Mouse (Mus musculus) hindbrain, embryonic 12.5 days (tissue): Measurements from ENCODE around the gene Ctdnep1. TPM values are rescaled to one million over a fixed set of nuclear protein-coding genes. Genes with fewer than 3 reads are reported as not detected.

Source experiments
- ATAC-seq: fragments of 200-750 bp; cut with Nextera tagmentation; 2 replicates; pipeline ENCODE4 v1.8.0; 2017; ENCODE audit warnings: moderate TSS enrichment; ENCODE audit not compliant: low FRiP score
- H3K27ac ChIP-seq: fragments of 300-500 bp; sonication (generic); 2 replicates; pipeline ENCODE4 v1.5.1; 2016; ENCODE audit warnings: mild to moderate bottlenecking
- H3K27me3 ChIP-seq: fragments of 300-500 bp; sonication (generic); 2 replicates; pipeline ENCODE4 v1.6.1; 2016; ENCODE audit warnings: mild to moderate bottlenecking
- H3K36me3 ChIP-seq: fragments of 300-500 bp; sonication (generic); 2 replicates; pipeline ENCODE4 v1.6.1; 2016; ENCODE audit warnings: mild to moderate bottlenecking
- H3K4me1 ChIP-seq: fragments of 300-500 bp; sonication (generic); 2 replicates; pipeline ENCODE4 v1.6.1; 2016
- H3K4me2 ChIP-seq: fragments of 300-500 bp; sonication (generic); replicated peaks from 2 replicates; pipeline ENCODE4 v1.6.1; 2016; ENCODE audit warnings: mild to moderate bottlenecking
- H3K4me3 ChIP-seq: fragments of 300-500 bp; sonication (generic); 2 replicates; pipeline ENCODE4 v1.5.1; 2016; ENCODE audit warnings: mild to moderate bottlenecking
- H3K9ac ChIP-seq: fragments of 300-500 bp; sonication (generic); 2 replicates; pipeline ENCODE4 v1.6.1; 2016; ENCODE audit warnings: mild to moderate bottlenecking, moderate library complexity
- H3K9me3 ChIP-seq: fragments of 300-500 bp; sonication (generic); replicated peaks from 2 replicates; pipeline ENCODE4 v1.6.1; 2016; ENCODE audit warnings: mild to moderate bottlenecking
- WGBS: fragments of 180-500 bp; shearing (Covaris S2); methylation state at CpG from one replicate; pipeline ENCODE4 v1.1.7; 2016; 5-methylcytosine and 5-hydroxymethylcytosine counted together
- polyA plus RNA-seq: library from polyadenylated mRNA; unstranded; fragments of >200 nt; fragmentation: Nextera tagmentation; extraction: Ambion mirVana; gene quantifications from 2 replicates; pipeline ENCODE4 v1.2.1, GENCODE M21; 2016

The Ctdnep1 gene
- polyA plus RNA-seq, 1 experiment from 2014 or later: 26.1 TPM

- WGBS: 64% methylated on average over 5 of the region's 5 CpGs
Observed at GRCm38 (mm10) chr11:69939181-69939580, 41.8 kb upstream of the Ctdnep1 start.

GRCm38 (mm10) chr11:69939731-69940130 lies 41.2 kb upstream of the Ctdnep1 start:
- Histone ChIP-seq H3K27me3 (peaks cover 53% of the 10 kb centered on the region), H3K4me3 (no peak overlapping the region), H3K9ac (no peak overlapping the region), H3K9me3 (no peaks in the 10 kb centered on the region), H3K36me3 (no peaks in the 10 kb centered on the region), H3K4me2 (no peak overlapping the region), H3K4me1 (peaks cover 16% of the 10 kb centered on the region), H3K27ac (no peak overlapping the region)
- ATAC-seq: no peak
- 96% methylated on average over 17 of the region's 17 CpGs for WGBS

More at GRCm38 (mm10) chr11:69939181-69939580, 41.8 kb upstream of the Ctdnep1 start:
- H3K27ac ChIP-seq: no peak overlapping the region
- H3K9ac ChIP-seq: no peak overlapping the region
- H3K4me2 ChIP-seq: no peak overlapping the region
- no peak overlapping the region for H3K4me3 ChIP-seq
- H3K27me3 ChIP-seq: peaks cover 56% of the 10 kb centered on the region
- no peaks in the 10 kb centered on the region for H3K36me3 ChIP-seq
- no peak for ATAC-seq
- peaks cover 16% of the 10 kb centered on the region for H3K4me1 ChIP-seq
- H3K9me3 ChIP-seq: no peaks in the 10 kb centered on the region

- Histone ChIP-seq H3K27me3 (peaks cover 42% of the 10 kb centered on the region), H3K9ac (no peak overlapping the region), H3K4me2 (no peak overlapping the region), H3K27ac (no peak overlapping the region), H3K9me3 (no peaks in the 10 kb centered on the region), H3K36me3 (no peaks in the 10 kb centered on the region), H3K4me3 (no peak overlapping the region), H3K4me1 (peaks cover 13% of the 10 kb centered on the region)
- 84% methylated on average over 4 of the region's 4 CpGs for WGBS
- ATAC-seq: no peak
Observed at GRCm38 (mm10) chr11:69940962-69941361, 40.0 kb upstream of the Ctdnep1 start.

- H3K4me1 ChIP-seq: peaks cover 16% of the 10 kb centered on the region
- WGBS: 77% methylated on average over 13 of the region's 13 CpGs
- no peak overlapping the region for H3K4me3 ChIP-seq
- no peak overlapping the region for H3K27ac ChIP-seq
- H3K36me3 ChIP-seq: no peaks in the 10 kb centered on the region
- no peaks in the 10 kb centered on the region for H3K27me3 ChIP-seq
- H3K9ac ChIP-seq: no peak overlapping the region
- H3K4me2 ChIP-seq: no peak overlapping the region
- no peak for ATAC-seq
- no peaks in the 10 kb centered on the region for H3K9me3 ChIP-seq
Observed at GRCm38 (mm10) chr11:69945216-69945615, 35.7 kb upstream of the Ctdnep1 start.

GRCm38 (mm10) chr11:69945997-69946891 lies 34.7 kb upstream of the Ctdnep1 start:
- Histone ChIP-seq H3K4me2 (peak overlapping the region; percentile 57; the same call in 1 of the 2 replicates), H3K4me3 (peak overlapping the region; percentile 43; the same call in 1 of the 2 replicates), H3K27me3 (no peaks in the 10 kb centered on the region), H3K27ac (no peak overlapping the region), H3K4me1 (peaks cover 13% of the 10 kb centered on the region), H3K36me3 (no peaks in the 10 kb centered on the region), H3K9ac (no peak overlapping the region), H3K9me3 (no peaks in the 10 kb centered on the region)
- 91% methylated on average over 18 of the region's 18 CpGs for WGBS
- ATAC-seq: no peak

DNA sequence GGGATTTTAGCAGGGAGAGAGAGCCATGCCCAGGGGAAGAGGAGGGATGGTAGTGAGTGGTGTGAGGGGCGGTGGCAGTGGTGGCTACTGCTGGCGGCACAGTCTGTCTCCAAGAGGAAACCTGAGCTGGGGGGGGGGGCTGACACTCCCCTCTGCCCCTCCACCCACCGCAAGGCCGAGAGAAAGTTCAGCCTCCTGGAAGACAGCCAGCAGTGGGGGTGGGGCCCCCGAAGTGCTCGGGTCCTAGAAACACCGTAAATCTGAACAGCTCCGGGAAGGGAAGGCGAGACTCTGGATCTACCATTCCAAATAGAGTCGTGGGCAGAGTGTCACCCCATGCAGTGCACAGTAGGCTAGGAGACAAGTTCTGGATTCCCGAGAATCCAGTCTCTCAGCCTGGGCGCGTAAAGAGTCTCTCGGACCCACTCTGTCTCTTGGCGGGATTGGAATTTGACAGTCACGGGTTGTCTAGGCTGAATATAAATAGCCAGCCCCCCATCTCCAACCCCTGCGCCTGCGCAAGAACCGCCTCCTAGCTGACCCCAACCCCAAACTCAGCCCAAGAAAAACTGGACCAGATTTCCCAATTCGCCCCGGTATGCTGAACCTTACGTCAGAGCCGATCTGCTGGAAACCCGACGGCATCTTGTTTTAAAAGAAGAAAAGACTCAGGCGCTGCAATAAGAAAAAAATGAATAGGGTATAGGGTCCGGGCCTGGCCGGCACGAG lies 33.5 kb upstream of the Ctdnep1 start:
- Histone ChIP-seq H3K4me3 (peak overlapping the region; percentile 43), H3K36me3 (no peaks in the 10 kb centered on the region), H3K27me3 (peaks cover 5% of the 10 kb centered on the region; the same call in 1 of the 2 replicates), H3K4me2 (peak overlapping the region; percentile 57), H3K9ac (peak overlapping the region; percentile 46), H3K27ac (peak overlapping the region; percentile 72), H3K4me1 (peaks cover 13% of the 10 kb centered on the region), H3K9me3 (no peaks in the 10 kb centered on the region)
- ATAC-seq: peak; percentile 38
- 4% methylated on average over 29 of the region's 29 CpGs for WGBS

DNA sequence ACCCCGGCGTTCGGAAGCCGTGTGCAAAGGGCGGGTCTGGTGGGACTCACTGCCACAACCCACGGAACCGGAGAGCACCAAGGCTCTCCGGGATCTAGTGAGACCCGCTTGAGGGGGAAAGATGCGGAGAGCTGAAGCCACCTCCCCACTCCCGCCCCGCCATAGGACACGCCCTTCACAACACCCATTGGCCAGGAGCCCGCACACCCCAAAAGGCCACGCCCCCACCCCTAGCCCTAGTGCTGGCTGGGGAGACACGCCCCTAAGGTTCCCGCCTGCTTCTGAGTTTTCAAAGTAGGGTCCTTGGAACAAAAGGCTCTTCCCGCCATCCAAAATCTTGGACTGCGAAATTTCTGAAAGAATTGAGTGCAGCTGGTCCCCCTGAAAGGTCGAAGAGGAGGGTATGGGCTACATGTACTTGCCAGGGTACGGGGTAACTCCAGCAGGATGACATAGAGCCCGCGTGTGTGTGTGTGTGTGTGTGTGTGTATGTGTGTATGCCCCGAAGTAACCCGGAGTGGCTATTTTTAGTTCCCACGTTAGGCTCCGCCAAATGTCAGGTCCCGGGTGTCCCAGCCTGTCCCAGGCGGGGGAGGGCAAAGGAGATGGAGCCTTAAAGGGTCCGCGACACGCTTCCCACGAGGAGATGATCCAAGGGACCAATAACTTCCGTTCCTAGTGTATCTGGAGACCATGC lies 32.7 kb upstream of the Ctdnep1 start, which contains the start of gene Slc2a4:
Gene Slc2a4 (minus strand): TSS at position 123 of the 697 bp plus-strand sequence.
- Histone ChIP-seq H3K4me1 (peaks cover 13% of the 10 kb centered on the region), H3K4me3 (peak within 1 kb of the TSS; percentile 43), H3K36me3 (no peaks in the 10 kb centered on the region), H3K27ac (peak within 1 kb of the TSS; percentile 72), H3K9ac (peak within 1 kb of the TSS; percentile 46), H3K27me3 (peaks cover 6% of the 10 kb centered on the region; the same call in 1 of the 2 replicates), H3K9me3 (no peaks in the 10 kb centered on the region), H3K4me2 (peak within 1 kb of the TSS; percentile 57)
- under 1% methylated on average over 34 of the region's 34 CpGs for WGBS
- ATAC-seq: peak; percentile 93

DNA sequence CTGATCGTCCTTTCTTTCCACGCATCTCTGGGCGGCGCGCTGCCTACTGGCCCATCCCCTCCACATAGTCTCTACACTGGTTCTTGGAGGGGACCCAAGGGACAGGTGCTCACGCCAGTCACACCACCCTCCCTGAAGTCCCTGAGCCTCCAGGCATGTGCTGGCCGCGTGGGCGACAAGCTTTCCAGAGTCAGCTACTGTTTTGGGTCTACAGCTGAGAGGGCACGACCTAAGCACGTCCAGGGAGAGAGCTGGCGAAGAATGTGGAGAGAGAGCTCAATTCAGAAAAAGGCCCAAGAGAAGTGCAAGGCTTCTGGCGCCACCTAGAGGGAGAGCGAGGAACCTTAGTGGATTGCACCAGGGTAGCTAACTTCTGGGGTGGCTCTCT lies 32.2 kb upstream of the Ctdnep1 start:
- Histone ChIP-seq H3K9me3 (no peaks in the 10 kb centered on the region), H3K27me3 (peaks cover 6% of the 10 kb centered on the region; the same call in 1 of the 2 replicates), H3K4me3 (peak overlapping the region; percentile 43), H3K36me3 (no peaks in the 10 kb centered on the region), H3K9ac (peak overlapping the region; percentile 35; the same call in 1 of the 2 replicates), H3K27ac (peak overlapping the region; percentile 72), H3K4me1 (peaks cover 13% of the 10 kb centered on the region), H3K4me2 (peak overlapping the region; percentile 57)
- peak; percentile 53 for ATAC-seq
- WGBS: under 1% methylated on average over 14 of the region's 14 CpGs

DNA sequence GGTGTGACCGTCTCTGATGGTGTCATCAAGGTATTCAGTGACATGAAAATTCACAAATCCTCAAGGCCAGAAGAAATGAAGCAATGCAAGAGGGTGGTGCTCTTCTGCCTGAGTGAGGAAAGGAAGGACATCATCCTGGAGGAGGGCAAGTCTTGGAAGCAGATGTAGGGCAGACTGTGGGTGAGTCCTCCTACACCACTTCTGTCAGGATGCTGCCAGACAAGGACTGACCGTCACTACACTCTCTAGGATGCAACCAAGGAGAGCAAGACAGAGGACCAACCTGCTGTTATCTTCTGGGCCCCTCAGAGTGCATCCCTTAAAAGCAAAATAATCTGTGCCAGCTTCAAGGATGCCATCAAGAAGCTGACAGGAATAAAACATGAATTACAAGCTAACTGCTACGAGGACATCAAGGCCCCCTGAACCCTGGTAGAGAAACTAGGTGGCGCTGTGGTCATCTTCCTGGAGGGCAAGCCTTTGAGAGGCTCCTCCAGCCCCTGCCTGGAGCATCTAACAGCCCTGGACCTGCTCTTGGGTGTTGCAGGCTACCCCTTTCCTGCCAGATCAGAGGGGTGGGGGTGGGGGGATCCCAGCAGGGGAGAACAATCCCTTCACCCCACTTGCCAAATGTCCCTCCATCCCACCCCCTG lies 30.0 kb upstream of the Ctdnep1 start:
- Histone ChIP-seq H3K4me2 (no peak overlapping the region), H3K27me3 (peaks cover 11% of the 10 kb centered on the region), H3K9me3 (no peaks in the 10 kb centered on the region), H3K27ac (no peak overlapping the region), H3K36me3 (no peaks in the 10 kb centered on the region), H3K4me3 (no peak overlapping the region), H3K4me1 (peaks cover 13% of the 10 kb centered on the region), H3K9ac (no peak overlapping the region)
- 39% methylated on average over 4 of the region's 4 CpGs for WGBS
- ATAC-seq: no peak

DNA sequence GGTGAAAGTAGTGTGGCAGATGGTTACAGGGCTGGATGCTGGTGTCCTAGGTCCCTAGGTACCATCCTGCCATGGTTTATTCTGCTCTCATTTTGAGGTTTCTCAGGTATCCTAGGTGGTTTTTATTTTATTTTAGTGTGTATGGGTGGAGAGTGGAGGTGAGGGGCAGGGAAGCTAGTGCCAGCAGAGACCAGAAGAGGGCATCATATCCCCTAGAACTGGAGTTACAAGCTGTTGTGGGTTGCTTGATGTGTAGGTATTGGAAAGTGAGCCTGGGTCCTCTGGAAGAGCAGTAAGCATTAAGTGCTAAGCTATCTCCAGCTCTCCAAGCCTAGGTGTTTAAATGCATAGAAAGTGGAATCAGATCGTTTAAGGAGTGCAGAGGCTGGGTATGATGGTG lies 28.7 kb upstream of the Ctdnep1 start:
- H3K4me2 ChIP-seq: no peak overlapping the region
- peaks cover 12% of the 10 kb centered on the region for H3K4me1 ChIP-seq
- peaks cover 11% of the 10 kb centered on the region for H3K27me3 ChIP-seq
- H3K9ac ChIP-seq: peak overlapping the region; percentile 38; the same call in 1 of the 2 replicates
- H3K4me3 ChIP-seq: no peak overlapping the region
- no peaks in the 10 kb centered on the region for H3K36me3 ChIP-seq
- 42% methylated on average over 1 of the region's 1 CpGs for WGBS
- no peak overlapping the region for H3K27ac ChIP-seq
- H3K9me3 ChIP-seq: no peaks in the 10 kb centered on the region
- no peak for ATAC-seq

GRCm38 (mm10) chr11:69953267-69953915 lies 27.6 kb upstream of the Ctdnep1 start:
- peaks cover 7% of the 10 kb centered on the region for H3K4me1 ChIP-seq
- no peak overlapping the region for H3K4me2 ChIP-seq
- H3K27ac ChIP-seq: no peak overlapping the region
- no peaks in the 10 kb centered on the region for H3K36me3 ChIP-seq
- no peak overlapping the region for H3K4me3 ChIP-seq
- H3K9me3 ChIP-seq: no peaks in the 10 kb centered on the region
- no peak overlapping the region for H3K9ac ChIP-seq
- H3K27me3 ChIP-seq: peaks cover 11% of the 10 kb centered on the region
- no peak for ATAC-seq
- 70% methylated on average over 11 of the region's 11 CpGs for WGBS
